Mouse (Mus musculus) midbrain, embryonic 12.5 days (tissue): ENCODE data around the gene Ccdc149. TPM values are rescaled to one million over a fixed set of nuclear protein-coding genes. Genes with fewer than 3 reads are reported as not detected.

Source experiments
- ATAC-seq: fragments of 200-750 bp; cut with Nextera tagmentation; 2 replicates; pipeline ENCODE4 v1.8.0; 2017; ENCODE audit warnings: low read depth, moderate TSS enrichment, moderate library complexity; ENCODE audit not compliant: low FRiP score
- H3K27ac ChIP-seq: fragments of 300-500 bp; sonication (generic); replicated peaks from 2 replicates; pipeline ENCODE4 v1.5.1; 2016; ENCODE audit warnings: mild to moderate bottlenecking
- H3K27me3 ChIP-seq: fragments of 300-500 bp; sonication (generic); 2 replicates; pipeline ENCODE4 v1.6.1; 2016; ENCODE audit warnings: mild to moderate bottlenecking
- H3K36me3 ChIP-seq: fragments of 300-500 bp; sonication (generic); 2 replicates; pipeline ENCODE4 v1.6.1; 2016
- H3K4me1 ChIP-seq: fragments of 300-500 bp; sonication (generic); 2 replicates; pipeline ENCODE4 v1.6.1; 2016
- H3K4me2 ChIP-seq: fragments of 300-500 bp; sonication (generic); replicated peaks from 2 replicates; pipeline ENCODE4 v1.6.1; 2016; ENCODE audit warnings: mild to moderate bottlenecking, moderate library complexity
- H3K4me3 ChIP-seq: fragments of 300-500 bp; sonication (generic); 2 replicates; pipeline ENCODE4 v1.5.1; 2016; ENCODE audit warnings: mild to moderate bottlenecking
- H3K9ac ChIP-seq: fragments of 300-500 bp; sonication (generic); replicated peaks from 2 replicates; pipeline ENCODE4 v1.6.1; 2016; ENCODE audit warnings: mild to moderate bottlenecking, moderate library complexity
- H3K9me3 ChIP-seq: fragments of 300-500 bp; sonication (generic); 2 replicates; pipeline ENCODE4 v1.6.1; 2016; ENCODE audit warnings: mild to moderate bottlenecking
- WGBS: fragments of 180-500 bp; shearing (Covaris S2); methylation state at CpG from one replicate; pipeline ENCODE4 v1.1.7; 2016; 5-methylcytosine and 5-hydroxymethylcytosine counted together
- polyA plus RNA-seq: library from polyadenylated mRNA; unstranded; fragments of >200 nt; fragmentation: Nextera tagmentation; extraction: Ambion mirVana; gene quantifications from 2 replicates; pipeline ENCODE4 v1.2.1, GENCODE M21; 2016

Gene Ccdc149
- polyA plus RNA-seq, 1 experiment from 2014 or later, result 5.1 TPM

GRCm38 (mm10) chr5:52366661-52367060 lies 104.7 kb downstream of the Ccdc149 start:
- Histone ChIP-seq H3K9ac (no peak overlapping the region), H3K9me3 (no peaks in the 10 kb centered on the region), H3K4me3 (no peak overlapping the region), H3K36me3 (no peaks in the 10 kb centered on the region), H3K4me2 (no peak overlapping the region), H3K27ac (no peak overlapping the region), H3K27me3 (peaks cover 41% of the 10 kb centered on the region), H3K4me1 (peaks cover 15% of the 10 kb centered on the region; the same call in 1 of the 2 replicates)
- no peak for ATAC-seq
- 71% methylated on average over 2 of the region's 2 CpGs for WGBS

- 91% methylated on average over 5 of the region's 5 CpGs for WGBS
- H3K9me3 ChIP-seq, result no peaks in the 10 kb centered on the region
- H3K4me3 ChIP-seq, result no peak overlapping the region
- ATAC-seq, result no peak
- peaks cover 15% of the 10 kb centered on the region; the same call in 1 of the 2 replicates for H3K4me1 ChIP-seq
- H3K36me3 ChIP-seq, result no peaks in the 10 kb centered on the region
- no peak overlapping the region for H3K27ac ChIP-seq
- no peak overlapping the region for H3K4me2 ChIP-seq
- peaks cover 41% of the 10 kb centered on the region for H3K27me3 ChIP-seq
- H3K9ac ChIP-seq, result no peak overlapping the region
Observed at GRCm38 (mm10) chr5:52365930-52366329, 105.4 kb downstream of the Ccdc149 start.

- H3K4me3 ChIP-seq, result no peak overlapping the region
- 71% methylated on average over 5 of the region's 5 CpGs for WGBS
- H3K9me3 ChIP-seq, result no peaks in the 10 kb centered on the region
- no peak overlapping the region for H3K27ac ChIP-seq
- no peak overlapping the region for H3K9ac ChIP-seq
- H3K4me1 ChIP-seq, result peaks cover 20% of the 10 kb centered on the region; the same call in 1 of the 2 replicates
- peaks cover 41% of the 10 kb centered on the region for H3K27me3 ChIP-seq
- H3K4me2 ChIP-seq, result no peak overlapping the region
- no peaks in the 10 kb centered on the region for H3K36me3 ChIP-seq
- no peak for ATAC-seq
Observed at GRCm38 (mm10) chr5:52364521-52364920, 106.8 kb downstream of the Ccdc149 start.

- H3K27me3 ChIP-seq, result peaks cover 34% of the 10 kb centered on the region
- no peak within 1 kb of the TSS for H3K9ac ChIP-seq
- WGBS, result 19% methylated on average over 11 of the region's 11 CpGs
Observed at GRCm38 (mm10) chr5:52363468-52364150, 107.7 kb downstream of the Ccdc149 start, which contains the start of gene Sod3. Gene Sod3 (plus strand): TSS chr5:52363791.

GRCm38 (mm10) chr5:52362776-52363467 lies 108.4 kb downstream of the Ccdc149 start:
- H3K4me3 ChIP-seq, result no peak overlapping the region
- ATAC-seq, result peak; percentile 41; the same call in 1 of the 2 replicates
- H3K27me3 ChIP-seq, result peaks cover 27% of the 10 kb centered on the region
- H3K27ac ChIP-seq, result no peak overlapping the region
- H3K9me3 ChIP-seq, result no peaks in the 10 kb centered on the region
- no peak overlapping the region for H3K9ac ChIP-seq
- H3K36me3 ChIP-seq, result no peaks in the 10 kb centered on the region
- no peak overlapping the region for H3K4me2 ChIP-seq
- H3K4me1 ChIP-seq, result peaks cover 20% of the 10 kb centered on the region; the same call in 1 of the 2 replicates
- whole genome bisulfite sequencing, result 37% methylated on average over 6 of the region's 6 CpGs

More at GRCm38 (mm10) chr5:52363468-52364150, 107.7 kb downstream of the Ccdc149 start, which contains the start of gene Sod3:
- Histone ChIP-seq H3K36me3 (no peaks in the 10 kb centered on the region), H3K4me1 (peaks cover 20% of the 10 kb centered on the region; the same call in 1 of the 2 replicates), H3K9me3 (no peaks in the 10 kb centered on the region), H3K27ac (no peak within 1 kb of the TSS), H3K4me3 (no peak within 1 kb of the TSS), H3K4me2 (no peak within 1 kb of the TSS)
- ATAC-seq, result no peak

GRCm38 (mm10) chr5:52360286-52361049 lies 110.9 kb downstream of the Ccdc149 start:
- Histone ChIP-seq H3K36me3 (no peaks in the 10 kb centered on the region), H3K4me1 (peaks cover 20% of the 10 kb centered on the region; the same call in 1 of the 2 replicates), H3K27me3 (peaks cover 13% of the 10 kb centered on the region), H3K9me3 (no peaks in the 10 kb centered on the region), H3K27ac (no peak overlapping the region), H3K4me3 (no peak overlapping the region), H3K4me2 (no peak overlapping the region), H3K9ac (no peak overlapping the region)
- ATAC-seq, result peak; percentile 51
- WGBS, result 73% methylated on average over 21 of the region's 21 CpGs

- no peak overlapping the region for H3K27ac ChIP-seq
- 88% methylated on average over 6 of the region's 6 CpGs for WGBS
- no peaks in the 10 kb centered on the region for H3K27me3 ChIP-seq
- no peak overlapping the region for H3K4me3 ChIP-seq
- no peak for ATAC-seq
- no peak overlapping the region for H3K4me2 ChIP-seq
- peaks cover 11% of the 10 kb centered on the region; the same call in 1 of the 2 replicates for H3K4me1 ChIP-seq
- H3K9me3 ChIP-seq, result no peaks in the 10 kb centered on the region
- no peak overlapping the region for H3K9ac ChIP-seq
- no peaks in the 10 kb centered on the region for H3K36me3 ChIP-seq
Observed at GRCm38 (mm10) chr5:52358120-52358519, 113.2 kb downstream of the Ccdc149 start.

- Histone ChIP-seq H3K9me3 (no peaks in the 10 kb centered on the region), H3K27me3 (no peaks in the 10 kb centered on the region), H3K4me2 (no peak overlapping the region), H3K9ac (no peak overlapping the region), H3K36me3 (no peaks in the 10 kb centered on the region), H3K27ac (no peak overlapping the region), H3K4me1 (peaks cover 4% of the 10 kb centered on the region; the same call in 1 of the 2 replicates), H3K4me3 (no peak overlapping the region)
- 70% methylated on average over 9 of the region's 9 CpGs for WGBS
- ATAC-seq, result no peak
Observed at GRCm38 (mm10) chr5:52357175-52357754, 114.1 kb downstream of the Ccdc149 start.

- H3K9me3 ChIP-seq, result no peaks in the 10 kb centered on the region
- WGBS, result 91% methylated on average over 7 of the region's 7 CpGs
- ATAC-seq, result no peak
- H3K27me3 ChIP-seq, result no peaks in the 10 kb centered on the region
- H3K4me2 ChIP-seq, result no peak overlapping the region
- H3K4me3 ChIP-seq, result no peak overlapping the region
- H3K4me1 ChIP-seq, result peaks cover 4% of the 10 kb centered on the region; the same call in 1 of the 2 replicates
- H3K27ac ChIP-seq, result no peak overlapping the region
- H3K9ac ChIP-seq, result no peak overlapping the region
- no peaks in the 10 kb centered on the region for H3K36me3 ChIP-seq
Observed at GRCm38 (mm10) chr5:52355612-52356011, 115.7 kb downstream of the Ccdc149 start.

- H3K27ac ChIP-seq, result no peak overlapping the region
- no peaks in the 10 kb centered on the region for H3K4me1 ChIP-seq
- H3K36me3 ChIP-seq, result no peaks in the 10 kb centered on the region
- no peaks in the 10 kb centered on the region for H3K9me3 ChIP-seq
- no peak overlapping the region for H3K9ac ChIP-seq
- H3K4me3 ChIP-seq, result no peak overlapping the region
- no peak for ATAC-seq
- H3K4me2 ChIP-seq, result no peak overlapping the region
- WGBS, result 85% methylated on average over 4 of the region's 4 CpGs
- no peaks in the 10 kb centered on the region for H3K27me3 ChIP-seq
Observed at GRCm38 (mm10) chr5:52354441-52354840, 116.9 kb downstream of the Ccdc149 start.

GRCm38 (mm10) chr5:52352730-52353129 lies 118.6 kb downstream of the Ccdc149 start:
- Histone ChIP-seq H3K27me3 (no peaks in the 10 kb centered on the region), H3K9ac (no peak overlapping the region), H3K9me3 (no peaks in the 10 kb centered on the region), H3K4me2 (no peak overlapping the region), H3K27ac (no peak overlapping the region), H3K4me3 (no peak overlapping the region), H3K36me3 (no peaks in the 10 kb centered on the region), H3K4me1 (no peaks in the 10 kb centered on the region)
- WGBS, result 84% methylated on average over 5 of the region's 5 CpGs
- ATAC-seq, result no peak
